Mouse (Mus musculus) kidney, adult 2 months (tissue): Measurements from ENCODE around the gene Elfn1.

Source experiments
- CTCF ChIP-seq: fragments of 200-500 bp; conservative IDR thresholded peaks from 2 replicates; pipeline ENCODE4 v1.5.1; 2011; ENCODE audit warnings: low read depth, mild to moderate bottlenecking, control low read depth, low read length, moderate library complexity, mixed read lengths; ENCODE audit not compliant: insufficient read depth, insufficient read length
- POLR2A ChIP-seq: fragments of 200-500 bp; IDR thresholded peaks from one replicate; pipeline ENCODE4 v1.6.1; 2011; ENCODE audit warnings: low read depth, low read length, control low read depth

DNA sequence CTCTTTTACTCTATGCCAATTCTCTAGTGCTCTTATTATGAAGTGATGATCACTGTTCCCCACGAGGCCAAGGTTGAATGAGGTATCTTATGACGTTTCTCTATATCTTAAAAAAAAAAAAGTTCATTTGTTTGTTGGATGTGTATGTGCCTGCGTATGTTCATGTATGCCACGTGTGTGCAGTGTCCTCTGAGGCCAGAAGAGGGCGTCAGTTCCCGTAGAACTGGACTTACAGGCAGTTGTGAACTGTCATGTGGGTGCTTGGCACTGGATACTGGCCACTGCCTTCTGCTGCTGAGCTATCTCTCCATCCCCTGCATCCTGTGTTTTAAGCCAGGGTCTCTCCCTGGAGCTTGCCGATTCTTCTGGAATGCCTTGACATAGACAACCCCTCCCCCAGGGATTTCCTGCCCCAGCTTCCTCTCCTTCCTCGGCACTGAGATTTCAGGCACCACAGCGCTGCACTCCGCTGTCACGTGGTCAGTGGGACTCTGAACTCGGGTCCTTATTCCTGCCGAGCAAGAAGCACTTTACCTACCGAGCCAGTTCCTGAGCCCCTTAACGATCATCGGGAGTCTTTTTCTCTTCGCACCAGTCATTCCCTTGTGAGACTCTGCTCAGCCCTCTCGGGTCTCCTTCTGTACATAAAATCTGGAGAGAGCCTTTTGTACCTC is 77.5 kb downstream of the Elfn1 start:
- no peak for TF ChIP-seq CTCF
- no peak for TF ChIP-seq POLR2A
